Mouse (Mus musculus) MEL (cell line): ENCODE results near the gene Loxl3.

ENCODE experiments used
- CTCF ChIP-seq, 3 experiments: IDR thresholded peaks in 2 of 3; conservative IDR thresholded peaks in 1 of 3; 2 replicates each; pipeline ENCODE4 v1.5.1; 2011 to 2012; ENCODE audit warnings: low read length in 3 of 3, low read depth in 2 of 3, mild to moderate bottlenecking in 2 of 3, improper control_type of control experiment in 1 of 3, inconsistent platforms in 1 of 3, mixed read lengths in 1 of 3, moderate library complexity in 1 of 3; ENCODE audit not compliant: control insufficient read depth in 1 of 3, insufficient read depth in 1 of 3, poor library complexity in 1 of 3, severe bottlenecking in 1 of 3
- HCFC1 ChIP-seq: IDR thresholded peaks from 2 replicates; pipeline ENCODE4 v1.6.1; 2012; ENCODE audit warnings: low read depth, mild to moderate bottlenecking, inconsistent platforms, low read length, improper control_type of control experiment, moderate library complexity
- NRF1 ChIP-seq: IDR thresholded peaks from 2 replicates; pipeline ENCODE4 v1.6.1; 2014; ENCODE audit warnings: low read depth, mild to moderate bottlenecking, inconsistent platforms, low read length, improper control_type of control experiment, moderate library complexity; ENCODE audit not compliant: poor library complexity, insufficient read depth, severe bottlenecking
- POLR2A ChIP-seq, 2 experiments: IDR thresholded peaks; 2 replicates each; pipeline ENCODE4 v1.6.1; 2011 to 2012; ENCODE audit warnings: low read length in 2 of 2, mild to moderate bottlenecking in 2 of 2, control low read depth in 1 of 2, improper control_type of control experiment in 1 of 2, low read depth in 1 of 2, moderate library complexity in 1 of 2; ENCODE audit not compliant: control insufficient read depth in 1 of 2, insufficient read depth in 1 of 2, poor library complexity in 1 of 2
- TAL1 ChIP-seq: IDR thresholded peaks from 2 replicates; pipeline ENCODE4 v1.6.1; 2012; ENCODE audit warnings: mild to moderate bottlenecking, inconsistent platforms, low read length, moderate library complexity, mixed read lengths
- TCF12 ChIP-seq: IDR thresholded peaks from 2 replicates; pipeline ENCODE4 v1.6.1; 2014; ENCODE audit warnings: low read depth, mild to moderate bottlenecking, inconsistent platforms, low read length, improper control_type of control experiment, moderate library complexity
- USF1 ChIP-seq: IDR thresholded peaks from 2 replicates; pipeline ENCODE4 v1.6.1; 2014; ENCODE audit warnings: low read depth, mild to moderate bottlenecking, inconsistent platforms, low read length, improper control_type of control experiment, moderate library complexity
- USF2 ChIP-seq, 2 experiments: IDR thresholded peaks; 2 replicates each; pipeline ENCODE4 v1.6.1; 2011 to 2012; ENCODE audit warnings: improper control_type of control experiment in 2 of 2, low read length in 2 of 2, borderline replicate concordance in 1 of 2, inconsistent platforms in 1 of 2, low read depth in 1 of 2, mild to moderate bottlenecking in 1 of 2; ENCODE audit not compliant: insufficient read depth in 1 of 2
- ZMIZ1 ChIP-seq: IDR thresholded peaks from 2 replicates; pipeline ENCODE4 v1.6.1; 2012; ENCODE audit warnings: low read depth, mild to moderate bottlenecking, inconsistent platforms, low read length, improper control_type of control experiment, moderate library complexity

- TF ChIP-seq USF1 (no peak), TAL1 (no peak), TCF12 (no peak), HCFC1 (no peak), POLR2A (IDR thresholded peaks at IDR 0.05; ENCODE audit: control insufficient read depth in 1 of 2, insufficient read depth in 1 of 2, low read depth in 1 of 2, low read length in 2 of 2, poor library complexity in 1 of 2) (no peak), CTCF (IDR thresholded peaks at IDR 0.05 in 2 of 3, conservative IDR thresholded peaks at IDR 0.05 in 1 of 3; ENCODE audit: control insufficient read depth in 1 of 3, insufficient read depth in 1 of 3, low read depth in 2 of 3, low read length in 3 of 3, poor library complexity in 1 of 3, severe bottlenecking in 1 of 3) (no peak), ZMIZ1 (no peak), NRF1 (no peak), USF2 (IDR thresholded peaks at IDR 0.05; ENCODE audit: borderline replicate concordance in 1 of 2, insufficient read depth in 1 of 2, low read depth in 1 of 2, low read length in 2 of 2) (no peak)
Observed at GRCm38 (mm10) chr6:83023786-83024185, 10.2 kb upstream of the Loxl3 start.
